Mouse (Mus musculus): Measurements from ENCODE around the gene Tma16.

Tma16 gene

GRCm38 (mm10) chr8:66430639-66431038, 55.7 kb downstream of the Tma16 start:
- intact Hi-C loops (cut with DNase I), result no loop called here

Measured in adrenal gland (tissue).